Mouse (Mus musculus): ENCODE data around the gene Phactr2. TPM values are rescaled to one million over a fixed set of nuclear protein-coding genes. Genes with fewer than 3 reads are reported as not detected.
A peak's percentile ranks its signal among the peaks of the same experiment; 100 is the strongest.

Gene Phactr2
- polyA plus RNA-seq, 1 experiment from 2014 or later: 27.2 TPM

- ATAC-seq (ENCODE audit: insufficient number of reproducible peaks, insufficient read depth, low FRiP score, low TSS enrichment): no peak
- no peak overlapping the region for H3K4me3 ChIP-seq
- WGBS: 87% methylated on average over 3 of the region's 3 CpGs
- H3K36me3 ChIP-seq: no peaks in the 10 kb centered on the region
- H3K27ac ChIP-seq: no peak overlapping the region
- H3K4me2 ChIP-seq (replicated peaks): no peak overlapping the region
- H3K9ac ChIP-seq: no peak overlapping the region
- H3K27me3 ChIP-seq: no peaks in the 10 kb centered on the region
- no peaks in the 10 kb centered on the region for H3K9me3 ChIP-seq
- no peaks in the 10 kb centered on the region for H3K4me1 ChIP-seq
Measured at GRCm38 (mm10) chr10:13340583-13340982, 133.6 kb downstream of the Phactr2 start.

- Histone ChIP-seq H3K27ac (no peak overlapping the region), H3K4me3 (no peak overlapping the region), H3K27me3 (no peaks in the 10 kb centered on the region), H3K4me1 (no peaks in the 10 kb centered on the region), H3K9ac (no peak overlapping the region), H3K36me3 (no peaks in the 10 kb centered on the region), H3K4me2 (replicated peaks) (no peak overlapping the region), H3K9me3 (no peaks in the 10 kb centered on the region)
- WGBS: 74% methylated on average over 4 of the region's 4 CpGs
- ATAC-seq (ENCODE audit: insufficient number of reproducible peaks, insufficient read depth, low FRiP score, low TSS enrichment): no peak
Measured at GRCm38 (mm10) chr10:13336964-13337363, 137.2 kb downstream of the Phactr2 start.

GRCm38 (mm10) chr10:13335814-13336213 is 138.4 kb downstream of the Phactr2 start:
- no peaks in the 10 kb centered on the region for H3K9me3 ChIP-seq
- H3K27me3 ChIP-seq: no peaks in the 10 kb centered on the region
- no peak overlapping the region for H3K4me2 ChIP-seq (replicated peaks)
- ATAC-seq (ENCODE audit: insufficient number of reproducible peaks, insufficient read depth, low FRiP score, low TSS enrichment): no peak
- no peaks in the 10 kb centered on the region for H3K36me3 ChIP-seq
- no peak overlapping the region for H3K27ac ChIP-seq
- WGBS: 59% methylated on average over 6 of the region's 6 CpGs
- no peaks in the 10 kb centered on the region for H3K4me1 ChIP-seq
- H3K4me3 ChIP-seq: no peak overlapping the region
- H3K9ac ChIP-seq: no peak overlapping the region

- Histone ChIP-seq H3K27ac (no peak overlapping the region), H3K9me3 (no peaks in the 10 kb centered on the region), H3K9ac (no peak overlapping the region), H3K36me3 (no peaks in the 10 kb centered on the region), H3K4me2 (replicated peaks) (no peak overlapping the region), H3K27me3 (no peaks in the 10 kb centered on the region), H3K4me3 (no peak overlapping the region), H3K4me1 (no peaks in the 10 kb centered on the region)
- no peak for ATAC-seq (ENCODE audit: insufficient number of reproducible peaks, insufficient read depth, low FRiP score, low TSS enrichment)
- WGBS: 63% methylated on average over 6 of the region's 6 CpGs
Measured at GRCm38 (mm10) chr10:13335347-13335746, 138.9 kb downstream of the Phactr2 start.

- H3K27me3 ChIP-seq: no peaks in the 10 kb centered on the region
- 88% methylated on average over 2 of the region's 2 CpGs for WGBS
- H3K4me3 ChIP-seq: no peak overlapping the region
- H3K9ac ChIP-seq: no peak overlapping the region
- H3K4me2 ChIP-seq (replicated peaks): no peak overlapping the region
- H3K36me3 ChIP-seq: no peaks in the 10 kb centered on the region
- H3K27ac ChIP-seq: no peak overlapping the region
- H3K4me1 ChIP-seq: no peaks in the 10 kb centered on the region
- ATAC-seq (ENCODE audit: insufficient number of reproducible peaks, insufficient read depth, low FRiP score, low TSS enrichment): no peak
- H3K9me3 ChIP-seq: no peaks in the 10 kb centered on the region
Measured at GRCm38 (mm10) chr10:13333781-13334180, 140.4 kb downstream of the Phactr2 start.

GRCm38 (mm10) chr10:13332985-13333384 is 141.2 kb downstream of the Phactr2 start:
- no peak overlapping the region for H3K9ac ChIP-seq
- H3K27me3 ChIP-seq: no peaks in the 10 kb centered on the region
- no peak overlapping the region for H3K4me3 ChIP-seq
- no peaks in the 10 kb centered on the region for H3K9me3 ChIP-seq
- no peak for ATAC-seq (ENCODE audit: insufficient number of reproducible peaks, insufficient read depth, low FRiP score, low TSS enrichment)
- no peak overlapping the region for H3K4me2 ChIP-seq (replicated peaks)
- no peak overlapping the region for H3K27ac ChIP-seq
- H3K4me1 ChIP-seq: 0 out of 2 replicates have a peak, but pooled peaks cover 3% of the 10 kb centered on the region
- H3K36me3 ChIP-seq: no peaks in the 10 kb centered on the region
- WGBS: 58% methylated on average over 2 of the region's 2 CpGs

- Histone ChIP-seq H3K27ac (no peak overlapping the region), H3K36me3 (no peaks in the 10 kb centered on the region), H3K4me1 (peaks cover 3% of the 10 kb centered on the region; the same call in 1 of the 2 replicates), H3K27me3 (no peaks in the 10 kb centered on the region), H3K9me3 (no peaks in the 10 kb centered on the region), H3K4me2 (replicated peaks) (no peak overlapping the region), H3K4me3 (no peak overlapping the region), H3K9ac (no peak overlapping the region)
- 85% methylated on average over 4 of the region's 4 CpGs for WGBS
- no peak for ATAC-seq (ENCODE audit: insufficient number of reproducible peaks, insufficient read depth, low FRiP score, low TSS enrichment)
Measured at GRCm38 (mm10) chr10:13331405-13332032, 142.7 kb downstream of the Phactr2 start.

- no peak overlapping the region for H3K4me2 ChIP-seq (replicated peaks)
- peaks cover 6% of the 10 kb centered on the region for H3K4me1 ChIP-seq
- no peaks in the 10 kb centered on the region for H3K9me3 ChIP-seq
- no peaks in the 10 kb centered on the region for H3K36me3 ChIP-seq
- H3K9ac ChIP-seq: no peak overlapping the region
- ATAC-seq (ENCODE audit: insufficient number of reproducible peaks, insufficient read depth, low FRiP score, low TSS enrichment): no peak
- H3K27me3 ChIP-seq: no peaks in the 10 kb centered on the region
- 0 out of 2 replicates have a peak overlapping the region, but pooled peaks have one; percentile 63 for H3K27ac ChIP-seq
- no peak overlapping the region for H3K4me3 ChIP-seq
- 58% methylated on average over 3 of the region's 3 CpGs for WGBS
Measured at GRCm38 (mm10) chr10:13328602-13329001, 145.6 kb downstream of the Phactr2 start.

- H3K36me3 ChIP-seq: no peaks in the 10 kb centered on the region
- H3K27ac ChIP-seq: no peak overlapping the region
- no peak overlapping the region for H3K4me3 ChIP-seq
- ATAC-seq (ENCODE audit: insufficient number of reproducible peaks, insufficient read depth, low FRiP score, low TSS enrichment): no peak
- no peaks in the 10 kb centered on the region for H3K27me3 ChIP-seq
- H3K4me2 ChIP-seq (replicated peaks): no peak overlapping the region
- no peaks in the 10 kb centered on the region for H3K9me3 ChIP-seq
- no peak overlapping the region for H3K9ac ChIP-seq
- WGBS: 72% methylated on average over 14 of the region's 14 CpGs
- peaks cover 13% of the 10 kb centered on the region for H3K4me1 ChIP-seq
Measured at GRCm38 (mm10) chr10:13326149-13326873, 147.9 kb downstream of the Phactr2 start.

- Histone ChIP-seq H3K4me1 (peaks cover 13% of the 10 kb centered on the region), H3K9me3 (no peaks in the 10 kb centered on the region)
- WGBS: 2% methylated on average over 60 of the region's 62 CpGs
Measured at GRCm38 (mm10) chr10:13323806-13324411, 150.3 kb downstream of the Phactr2 start.

GRCm38 (mm10) chr10:13323139-13323805 is 150.9 kb downstream of the Phactr2 start:
- no peaks in the 10 kb centered on the region for H3K9me3 ChIP-seq
- H3K27me3 ChIP-seq: no peaks in the 10 kb centered on the region
- no peaks in the 10 kb centered on the region for H3K36me3 ChIP-seq
- peak; percentile 49; the same call in 1 of the 2 replicates for ATAC-seq (ENCODE audit: insufficient number of reproducible peaks, insufficient read depth, low FRiP score, low TSS enrichment)
- peaks cover 10% of the 10 kb centered on the region for H3K4me1 ChIP-seq
- H3K4me2 ChIP-seq (replicated peaks): peak overlapping the region; percentile 63
- peak overlapping the region; percentile 93 for H3K27ac ChIP-seq
- peak overlapping the region; percentile 94 for H3K9ac ChIP-seq
- H3K4me3 ChIP-seq: peak overlapping the region; percentile 59
- WGBS: 17% methylated on average over 12 of the region's 12 CpGs

More at GRCm38 (mm10) chr10:13323806-13324411, 150.3 kb downstream of the Phactr2 start:
- H3K4me3 ChIP-seq: peak overlapping the region; percentile 59
- peak overlapping the region; percentile 93 for H3K27ac ChIP-seq
- no peaks in the 10 kb centered on the region for H3K36me3 ChIP-seq
- H3K4me2 ChIP-seq (replicated peaks): peak overlapping the region; percentile 63
- no peaks in the 10 kb centered on the region for H3K27me3 ChIP-seq
- ATAC-seq (ENCODE audit: insufficient number of reproducible peaks, insufficient read depth, low FRiP score, low TSS enrichment): peak; percentile 83
- peak overlapping the region; percentile 94 for H3K9ac ChIP-seq

Data from embryonic facial prominence, embryonic 12.5 days (tissue).